Mouse (Mus musculus) hindbrain, embryonic 13.5 days (tissue): ENCODE measurements around the gene Ppp1r10. TPM values are rescaled to one million over a fixed set of nuclear protein-coding genes. Genes with fewer than 3 reads are reported as not detected.

Experiments used
- ATAC-seq: fragments of 200-750 bp; cut with Nextera tagmentation; 2 replicates; pipeline ENCODE4 v1.8.0; 2017; ENCODE audit warnings: moderate TSS enrichment; ENCODE audit not compliant: low FRiP score
- H3K27ac ChIP-seq: fragments of 300-500 bp; sonication (generic); 2 replicates; pipeline ENCODE4 v1.5.1; 2015; ENCODE audit warnings: inconsistent platforms, mild to moderate bottlenecking, moderate library complexity
- H3K27me3 ChIP-seq: fragments of 300-500 bp; sonication (generic); 2 replicates; pipeline ENCODE4 v1.6.1; 2015; ENCODE audit warnings: mild to moderate bottlenecking, inconsistent platforms
- H3K36me3 ChIP-seq: fragments of 300-500 bp; sonication (generic); 2 replicates; pipeline ENCODE4 v1.6.1; 2015; ENCODE audit warnings: mild to moderate bottlenecking, inconsistent platforms
- H3K4me1 ChIP-seq: fragments of 300-500 bp; sonication (generic); replicated peaks from 2 replicates; pipeline ENCODE4 v1.6.1; 2015; ENCODE audit warnings: inconsistent platforms
- H3K4me2 ChIP-seq: fragments of 300-500 bp; sonication (generic); 2 replicates; pipeline ENCODE4 v1.6.1; 2015; ENCODE audit warnings: inconsistent platforms, mild to moderate bottlenecking, moderate library complexity
- H3K4me3 ChIP-seq: fragments of 300-500 bp; sonication (generic); 2 replicates; pipeline ENCODE4 v1.5.1; 2015; ENCODE audit warnings: mild to moderate bottlenecking, inconsistent platforms
- H3K9ac ChIP-seq: fragments of 300-500 bp; sonication (generic); 2 replicates; pipeline ENCODE4 v1.6.1; 2015; ENCODE audit warnings: mild to moderate bottlenecking, inconsistent platforms
- H3K9me3 ChIP-seq: fragments of 300-500 bp; sonication (generic); 2 replicates; pipeline ENCODE4 v1.6.1; 2016; ENCODE audit warnings: inconsistent platforms
- WGBS: fragments of 180-500 bp; shearing (Covaris S2); methylation state at CpG from one replicate; pipeline ENCODE4 v1.1.7; 2015; 5-methylcytosine and 5-hydroxymethylcytosine counted together
- polyA plus RNA-seq: library from polyadenylated mRNA; unstranded; fragments of >200 nt; fragmentation: Nextera tagmentation; extraction: Ambion mirVana; gene quantifications from 2 replicates; pipeline ENCODE4 v1.2.1, GENCODE M21; 2015

Gene Ppp1r10
- polyA plus RNA-seq, 1 experiment from 2014 or later: 46.0 TPM

DNA sequence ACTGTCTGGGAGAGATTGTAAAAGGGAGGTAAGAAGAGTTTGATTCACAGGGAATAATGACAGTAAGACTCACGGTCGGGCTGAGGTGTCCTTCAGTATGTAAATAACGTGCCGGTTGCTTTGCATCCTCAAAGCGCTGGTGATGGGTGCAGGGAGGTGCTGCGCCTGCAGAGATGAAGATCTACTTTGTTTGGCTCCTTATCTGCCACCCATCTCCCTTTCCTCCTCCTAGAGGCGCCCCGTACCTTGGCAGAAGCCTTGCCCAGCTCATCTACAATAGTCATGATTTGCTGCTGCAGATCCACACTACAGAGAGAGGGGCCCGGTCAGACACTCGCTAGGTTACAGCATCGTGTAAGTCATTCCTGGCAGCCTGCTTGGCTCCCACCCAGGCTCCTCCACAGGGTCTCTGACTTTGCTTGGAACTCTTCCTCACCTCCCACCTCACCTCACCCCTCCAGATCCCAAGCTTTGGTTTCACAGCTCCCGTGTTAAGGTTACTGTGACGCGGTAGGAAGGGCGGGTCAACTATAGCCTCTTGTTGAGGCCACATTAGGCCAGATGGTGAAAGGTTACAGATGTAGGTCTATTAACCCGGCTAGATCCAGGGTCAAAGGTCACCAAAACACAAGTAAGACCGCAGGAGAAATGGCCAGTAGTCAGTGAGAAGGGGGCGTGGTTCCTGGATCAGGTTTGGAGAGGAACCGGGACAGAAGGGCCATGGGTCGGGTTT lies 6.9 kb upstream of the Ppp1r10 start:
- Histone ChIP-seq H3K36me3 (peaks cover 65% of the 10 kb centered on the region), H3K9me3 (no peaks in the 10 kb centered on the region), H3K4me3 (peak overlapping the region; percentile 76), H3K4me1 (peaks cover 34% of the 10 kb centered on the region), H3K9ac (peak overlapping the region; percentile 94), H3K4me2 (peak overlapping the region; percentile 98), H3K27ac (peak overlapping the region; percentile 96), H3K27me3 (no peaks in the 10 kb centered on the region)
- WGBS: 25% methylated on average over 20 of the region's 20 CpGs
- peak; percentile 46 for ATAC-seq

DNA sequence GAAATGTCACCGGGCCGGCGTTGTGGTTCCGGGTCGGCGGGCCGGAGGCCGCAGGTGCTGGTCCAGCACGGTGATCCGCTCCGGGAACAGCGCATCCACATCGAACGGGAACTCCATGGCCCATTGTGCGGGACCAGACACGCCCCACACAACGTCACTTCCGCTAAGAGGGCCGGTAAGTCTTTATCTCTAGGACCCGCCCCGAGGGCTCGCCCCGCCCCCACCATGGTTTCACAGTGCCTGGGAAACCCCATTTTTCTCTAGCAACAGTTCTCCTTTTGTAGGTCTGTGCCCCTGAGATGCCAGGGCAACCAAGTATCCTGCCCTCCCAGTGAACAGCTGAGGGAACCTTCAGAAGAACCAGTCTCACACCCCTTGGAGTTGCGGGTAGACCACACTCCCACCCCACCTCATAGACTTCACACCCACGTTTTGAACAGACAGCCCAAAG lies 6.3 kb upstream of the Ppp1r10 start, which contains the start of gene Atat1:
Gene Atat1 (minus strand): TSS at position 157 of the 451 bp plus-strand sequence.
- H3K9ac ChIP-seq: peak within 1 kb of the TSS; percentile 94
- peaks cover 37% of the 10 kb centered on the region for H3K4me1 ChIP-seq
- H3K4me2 ChIP-seq: peak within 1 kb of the TSS; percentile 98
- peak within 1 kb of the TSS; percentile 76 for H3K4me3 ChIP-seq
- H3K9me3 ChIP-seq: no peaks in the 10 kb centered on the region
- peak; percentile 90 for ATAC-seq
- H3K27me3 ChIP-seq: no peaks in the 10 kb centered on the region
- WGBS: 2% methylated on average over 25 of the region's 25 CpGs
- peaks cover 61% of the 10 kb centered on the region for H3K36me3 ChIP-seq
- H3K27ac ChIP-seq: peak within 1 kb of the TSS; percentile 96

GRCm38 (mm10) chr17:35914975-35915374 lies 1.3 kb upstream of the Ppp1r10 start:
- H3K36me3 ChIP-seq: peaks cover 24% of the 10 kb centered on the region
- H3K4me2 ChIP-seq: peak overlapping the region; percentile 79
- no peak for ATAC-seq
- no peak overlapping the region for H3K27ac ChIP-seq
- no peaks in the 10 kb centered on the region for H3K9me3 ChIP-seq
- whole genome bisulfite sequencing: 83% methylated on average over 6 of the region's 6 CpGs
- peak overlapping the region; percentile 98; the same call in 1 of the 2 replicates for H3K9ac ChIP-seq
- H3K4me1 ChIP-seq: peaks cover 20% of the 10 kb centered on the region
- no peaks in the 10 kb centered on the region for H3K27me3 ChIP-seq
- peak overlapping the region; percentile 75 for H3K4me3 ChIP-seq

DNA sequence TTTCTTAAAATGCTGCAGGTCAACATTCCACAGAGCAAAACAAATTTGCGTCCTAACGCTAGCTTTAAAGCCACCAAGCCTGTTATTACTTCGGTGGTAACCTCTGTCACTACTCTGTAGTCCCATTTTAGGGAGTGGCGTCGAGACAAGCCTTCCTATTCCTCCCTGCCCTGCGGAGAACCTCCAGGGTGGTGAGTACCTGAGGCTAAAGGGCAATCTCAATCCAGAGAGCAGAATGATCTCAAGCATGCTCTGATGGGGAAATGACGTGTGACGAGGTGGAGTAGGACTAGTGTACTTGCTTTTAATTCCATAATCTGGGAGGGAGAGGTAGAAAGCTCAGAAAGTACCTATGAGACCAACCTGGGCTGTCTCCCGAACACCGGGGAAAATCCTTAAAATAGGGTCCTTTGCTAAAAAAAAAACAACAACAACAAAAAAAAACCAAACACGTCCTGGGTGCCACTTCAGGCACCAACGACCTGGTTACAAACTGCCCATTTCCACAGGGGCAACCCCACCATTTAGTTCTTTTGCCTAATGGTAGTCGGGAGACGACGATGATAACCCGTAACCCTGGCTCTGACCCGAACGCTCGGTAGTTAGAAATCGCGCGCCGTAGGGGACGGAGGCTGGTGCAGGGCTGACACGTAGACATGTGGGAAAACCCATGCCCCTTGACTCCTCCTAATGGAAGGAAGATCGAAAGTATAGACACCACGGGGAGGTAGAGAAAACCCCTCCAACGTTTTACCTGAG lies 517 bp upstream of the Ppp1r10 start:
- H3K27ac ChIP-seq: peak overlapping the region; percentile 99
- H3K9me3 ChIP-seq: no peaks in the 10 kb centered on the region
- ATAC-seq: no peak; the same call in 1 of the 2 replicates
- H3K4me1 ChIP-seq: peaks cover 25% of the 10 kb centered on the region
- peak overlapping the region; percentile 75 for H3K4me3 ChIP-seq
- peak overlapping the region; percentile 98 for H3K9ac ChIP-seq
- peak overlapping the region; percentile 79 for H3K4me2 ChIP-seq
- WGBS: 3% methylated on average over 28 of the region's 28 CpGs
- H3K36me3 ChIP-seq: peaks cover 24% of the 10 kb centered on the region
- no peaks in the 10 kb centered on the region for H3K27me3 ChIP-seq

GRCm38 (mm10) chr17:35917143-35917462 lies 869 bp downstream of the Ppp1r10 start:
- H3K4me1 ChIP-seq: peaks cover 39% of the 10 kb centered on the region
- WGBS: under 1% methylated on average over 8 of the region's 8 CpGs
- no peaks in the 10 kb centered on the region for H3K27me3 ChIP-seq
- peak overlapping the region; percentile 98 for H3K9ac ChIP-seq
- no peaks in the 10 kb centered on the region for H3K9me3 ChIP-seq
- peak overlapping the region; percentile 99 for H3K27ac ChIP-seq
- H3K4me3 ChIP-seq: peak overlapping the region; percentile 75
- peaks cover 18% of the 10 kb centered on the region for H3K36me3 ChIP-seq
- no peak for ATAC-seq
- H3K4me2 ChIP-seq: peak overlapping the region; percentile 83

DNA sequence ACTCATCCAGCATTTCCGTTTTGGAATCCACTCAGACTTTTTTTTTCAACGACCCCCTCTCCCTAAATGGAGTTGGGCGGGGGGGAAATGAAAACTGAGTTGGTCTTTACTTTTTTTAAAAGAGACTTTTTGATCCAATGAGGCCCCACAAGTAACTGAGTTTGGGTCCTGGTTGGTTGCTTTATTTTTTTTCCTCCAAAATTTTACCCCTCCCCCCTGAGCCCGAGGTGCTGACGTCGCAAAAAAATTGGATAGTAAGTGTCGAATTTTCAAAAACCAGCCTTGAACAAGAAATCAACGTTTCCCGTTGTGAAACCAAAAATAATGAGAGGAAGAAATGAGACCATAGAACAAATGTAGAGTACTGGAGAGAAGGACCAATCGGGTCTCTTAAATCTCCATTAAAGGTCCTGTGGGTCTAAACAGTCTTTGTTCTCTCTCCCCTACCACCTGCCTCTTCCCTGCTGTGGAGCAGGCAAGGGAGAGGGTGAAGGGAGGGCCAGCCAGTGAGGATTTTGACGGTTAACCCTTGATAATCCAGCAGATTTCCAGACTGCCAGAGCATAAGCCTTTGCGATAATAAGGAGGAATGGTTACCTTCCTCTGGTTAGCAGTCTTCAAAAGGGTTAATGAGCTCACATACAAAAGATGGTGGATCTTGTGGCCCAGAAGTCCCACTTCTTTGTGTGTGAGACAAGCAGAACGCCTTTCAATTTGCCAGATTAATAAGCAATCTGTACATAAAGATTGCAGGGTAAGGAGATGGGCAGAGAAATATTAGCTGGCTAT lies 1.4 kb downstream of the Ppp1r10 start:
- Histone ChIP-seq H3K9me3 (no peaks in the 10 kb centered on the region), H3K27ac (peak overlapping the region; percentile 99), H3K36me3 (peaks cover 12% of the 10 kb centered on the region), H3K4me1 (peaks cover 45% of the 10 kb centered on the region), H3K4me3 (peak overlapping the region; percentile 75), H3K9ac (peak overlapping the region; percentile 98), H3K27me3 (no peaks in the 10 kb centered on the region), H3K4me2 (peak overlapping the region; percentile 83)
- WGBS: under 1% methylated on average over 13 of the region's 13 CpGs
- ATAC-seq: no peak; the same call in 1 of the 2 replicates

DNA sequence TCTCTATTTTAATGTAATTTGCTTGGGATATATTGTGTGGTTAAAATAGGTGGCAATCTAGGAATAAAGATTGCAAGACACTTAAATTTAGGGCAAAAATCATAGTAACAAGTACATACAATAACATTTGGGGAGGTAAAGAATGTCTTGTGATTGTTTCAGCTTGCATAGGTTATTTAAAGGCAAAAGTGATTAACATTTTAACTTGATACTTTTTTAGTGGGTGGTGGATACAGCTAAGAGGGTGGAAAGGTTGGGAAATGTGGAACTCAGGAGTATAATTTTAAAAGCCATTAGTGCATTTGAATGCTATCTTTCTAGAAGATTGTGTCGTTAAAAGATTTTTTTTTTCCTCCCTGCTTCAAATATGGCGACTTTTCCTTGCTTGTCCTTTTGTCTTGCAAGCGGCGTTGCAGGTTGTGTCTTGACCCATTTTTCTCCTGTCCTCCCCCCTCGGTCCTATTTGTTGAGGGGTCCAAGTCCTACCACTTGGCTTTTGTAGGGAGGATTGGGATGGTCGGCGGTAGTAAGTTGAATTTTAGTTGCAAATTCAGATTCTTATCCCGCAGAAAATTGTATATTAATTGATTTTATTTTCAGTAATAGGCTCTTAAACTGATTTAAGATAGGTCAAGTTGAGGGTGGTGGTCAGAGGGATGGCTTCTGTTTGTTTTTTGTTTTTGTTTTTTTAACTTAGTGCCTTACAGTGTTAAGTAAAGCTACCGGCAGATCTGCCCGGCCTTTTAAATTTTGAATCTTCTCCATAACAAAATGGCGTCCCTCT lies 2.2 kb downstream of the Ppp1r10 start:
- ATAC-seq: no peak
- H3K4me2 ChIP-seq: peak overlapping the region; percentile 83
- no peaks in the 10 kb centered on the region for H3K9me3 ChIP-seq
- H3K36me3 ChIP-seq: peaks cover 8% of the 10 kb centered on the region
- H3K4me3 ChIP-seq: peak overlapping the region; percentile 75
- H3K27me3 ChIP-seq: no peaks in the 10 kb centered on the region
- H3K4me1 ChIP-seq: peaks cover 47% of the 10 kb centered on the region
- peak overlapping the region; percentile 98 for H3K9ac ChIP-seq
- under 1% methylated on average over 11 of the region's 11 CpGs for WGBS
- H3K27ac ChIP-seq: peak overlapping the region; percentile 99

GRCm38 (mm10) chr17:35919060-35919715 lies 3.0 kb downstream of the Ppp1r10 start:
- Histone ChIP-seq H3K27ac (peak overlapping the region; percentile 99), H3K9ac (peak overlapping the region; percentile 98), H3K9me3 (no peaks in the 10 kb centered on the region), H3K36me3 (peaks cover 13% of the 10 kb centered on the region), H3K4me1 (peaks cover 47% of the 10 kb centered on the region), H3K4me2 (peak overlapping the region; percentile 83), H3K27me3 (no peaks in the 10 kb centered on the region), H3K4me3 (peak overlapping the region; percentile 75)
- WGBS: 8% methylated on average over 7 of the region's 7 CpGs
- peak; percentile 46 for ATAC-seq

GRCm38 (mm10) chr17:35919864-35920301 lies 3.6 kb downstream of the Ppp1r10 start:
- peak overlapping the region; percentile 99 for H3K27ac ChIP-seq
- WGBS: 49% methylated on average over 6 of the region's 6 CpGs
- H3K9ac ChIP-seq: peak overlapping the region; percentile 98
- no peaks in the 10 kb centered on the region for H3K27me3 ChIP-seq
- ATAC-seq: no peak
- peak overlapping the region; percentile 83 for H3K4me2 ChIP-seq
- no peaks in the 10 kb centered on the region for H3K9me3 ChIP-seq
- H3K4me1 ChIP-seq: peaks cover 45% of the 10 kb centered on the region
- peaks cover 18% of the 10 kb centered on the region for H3K36me3 ChIP-seq
- H3K4me3 ChIP-seq: peak overlapping the region; percentile 75

DNA sequence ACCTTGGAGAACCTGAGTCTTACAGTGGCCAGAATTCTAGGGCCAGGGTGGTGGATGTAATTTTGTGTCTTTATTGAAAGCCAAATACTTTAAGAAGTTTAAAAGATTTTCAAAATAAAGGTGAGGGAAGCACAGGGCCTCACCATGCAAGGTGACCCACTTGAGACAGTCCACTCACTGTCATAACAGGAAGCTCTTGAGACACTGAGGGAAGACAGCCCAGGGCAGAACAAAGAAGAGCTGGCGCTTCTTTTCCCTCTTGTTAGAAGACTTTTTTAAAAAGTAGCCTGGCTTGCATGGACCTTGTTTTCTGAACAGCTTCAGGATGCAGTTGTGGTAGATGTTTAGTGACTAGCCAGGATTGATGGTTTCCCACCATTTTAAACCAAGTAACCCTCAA lies 4.2 kb downstream of the Ppp1r10 start:
- Histone ChIP-seq H3K9me3 (no peaks in the 10 kb centered on the region), H3K9ac (peak overlapping the region; percentile 98), H3K27me3 (no peaks in the 10 kb centered on the region), H3K27ac (peak overlapping the region; percentile 99), H3K4me2 (peak overlapping the region; percentile 83), H3K4me1 (peaks cover 42% of the 10 kb centered on the region), H3K4me3 (peak overlapping the region; percentile 75), H3K36me3 (peaks cover 23% of the 10 kb centered on the region)
- ATAC-seq: no peak
- 86% methylated on average over 1 of the region's 1 CpGs for WGBS
